Mouse (Mus musculus) kidney, postnatal 36 days (tissue): ENCODE measurements around the gene Sh2d3c.

ENCODE experiments used
- DNase-seq, 2 experiments: peaks; one replicate each; pipeline ENCODE4 v3.0.0; 2021 to 2022; ENCODE audit warnings: mixed read lengths in 2 of 2

Gene Sh2d3c

DNA sequence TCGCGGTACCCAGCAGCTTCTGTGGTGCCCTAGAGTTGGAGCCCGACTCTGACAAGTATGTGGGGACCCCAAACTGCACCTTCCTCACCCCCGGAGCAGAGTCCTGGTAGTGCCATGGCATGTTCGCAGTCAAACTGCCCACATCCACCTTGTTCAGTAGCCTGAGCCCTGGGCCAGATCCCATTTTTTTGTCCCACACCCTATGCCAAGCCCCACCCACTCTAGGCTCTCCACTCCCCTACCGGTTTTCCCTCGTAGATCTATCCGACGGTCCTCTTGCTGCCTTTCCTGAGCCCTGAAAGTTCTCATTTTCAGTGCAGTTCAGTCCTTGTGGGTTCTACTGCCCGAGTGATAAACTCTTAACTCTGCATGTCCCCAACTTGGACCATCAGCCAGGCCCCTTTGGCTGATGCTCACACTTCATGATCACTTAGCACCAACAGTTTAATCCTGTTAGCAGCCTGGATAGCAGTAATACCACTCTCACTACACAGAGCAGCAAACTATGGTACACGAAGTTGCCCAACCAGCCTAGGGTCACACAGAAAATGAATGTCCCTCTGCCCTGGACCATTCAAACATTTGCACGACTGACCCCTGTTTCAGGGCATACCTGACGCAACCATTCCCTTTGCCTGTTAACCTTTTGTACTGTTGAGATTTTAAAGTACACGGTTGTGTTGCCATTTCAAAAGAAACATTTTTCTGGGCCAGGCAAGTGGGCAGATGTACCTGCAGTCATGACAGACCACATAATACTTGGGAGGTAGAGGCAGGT lies 19.7 kb upstream of the Sh2d3c start:
- peak; percentile 61 to 63 for DNase-seq

DNA sequence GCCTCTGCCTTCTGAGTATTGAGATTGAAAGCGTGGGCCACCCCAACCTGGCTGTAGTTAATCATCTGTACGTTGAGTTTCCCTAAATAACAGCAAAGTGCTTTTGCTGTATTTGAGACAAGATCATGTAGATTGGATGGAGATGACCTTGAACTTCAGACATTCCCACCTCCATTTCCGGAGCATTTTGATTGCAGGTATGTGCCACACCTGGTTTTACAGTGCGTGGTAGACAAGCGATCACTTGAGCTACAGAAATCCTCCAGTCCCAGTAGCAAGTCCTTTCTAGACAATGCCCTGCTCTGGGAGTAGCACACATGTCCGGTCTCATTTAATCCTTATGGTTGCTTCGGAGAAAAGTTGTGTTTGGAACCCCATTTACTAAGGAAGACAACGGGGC lies 17.8 kb upstream of the Sh2d3c start:
- DNase-seq = no peak

DNA sequence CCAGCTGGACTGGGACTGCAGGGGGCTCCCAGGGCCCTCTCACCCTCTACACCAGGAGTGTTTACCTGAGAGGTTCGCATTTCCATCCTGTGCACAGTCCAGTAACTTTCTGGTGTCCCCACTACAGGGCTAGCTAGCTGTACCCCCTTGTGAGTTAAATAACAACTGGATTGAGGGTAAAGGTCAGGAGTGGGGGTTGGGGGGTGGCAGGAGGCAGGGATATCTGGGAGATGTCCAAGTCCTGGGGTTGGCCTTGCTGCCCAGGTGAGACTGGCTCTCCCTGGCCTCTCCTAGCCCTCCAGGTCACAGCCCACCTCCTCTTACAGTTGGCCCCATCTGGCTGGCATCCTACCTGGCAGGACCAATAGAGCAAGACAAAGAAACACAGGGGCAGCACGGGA lies 16.8 kb upstream of the Sh2d3c start, which contains the start of gene Fpgs:
Fpgs (minus strand) TSS at position 125 of the 401 bp plus-strand sequence.
- DNase-seq = peak; percentile 90 to 93

DNA sequence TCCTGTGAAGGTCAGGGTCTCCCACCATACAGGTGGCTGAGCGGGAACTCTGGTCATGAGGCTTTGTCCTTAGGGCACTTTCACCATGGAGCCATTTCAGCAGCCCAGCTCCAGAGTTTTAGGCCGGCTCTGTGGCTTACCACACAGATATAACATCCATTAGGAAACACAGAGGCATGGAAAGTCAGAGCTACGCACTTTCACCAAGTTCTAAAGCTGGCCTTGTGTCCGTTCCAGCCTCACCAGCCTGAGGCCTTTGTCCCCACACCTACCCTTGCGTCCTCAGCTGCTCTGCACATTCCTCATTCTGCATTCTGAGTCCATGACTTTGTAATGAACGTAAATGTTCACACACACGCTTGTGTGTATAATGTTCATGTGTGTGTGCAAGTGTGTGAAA lies 15.8 kb upstream of the Sh2d3c start:
- peak in 1 of 2 experiments; percentile 22 for DNase-seq

DNA sequence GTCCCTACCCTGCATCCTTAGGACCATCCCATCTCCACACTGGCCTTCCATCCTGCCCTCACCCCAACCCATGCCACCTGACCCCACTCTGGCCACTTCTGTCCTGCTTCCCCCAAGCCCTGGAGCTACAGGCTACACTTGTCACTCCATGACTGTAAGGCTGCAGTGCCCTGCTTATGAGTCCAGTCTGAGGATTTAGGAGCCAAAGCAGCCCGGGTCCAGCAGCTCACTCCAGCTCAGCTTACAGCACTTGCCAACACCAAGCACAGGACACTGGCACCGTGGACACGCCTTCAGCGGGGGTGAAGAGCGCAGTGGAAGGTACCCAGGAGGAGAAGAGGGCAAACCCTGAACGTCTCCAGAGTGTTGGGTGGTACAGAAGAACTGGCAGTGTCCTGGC lies 13.9 kb upstream of the Sh2d3c start:
- DNase-seq = no peak

DNA sequence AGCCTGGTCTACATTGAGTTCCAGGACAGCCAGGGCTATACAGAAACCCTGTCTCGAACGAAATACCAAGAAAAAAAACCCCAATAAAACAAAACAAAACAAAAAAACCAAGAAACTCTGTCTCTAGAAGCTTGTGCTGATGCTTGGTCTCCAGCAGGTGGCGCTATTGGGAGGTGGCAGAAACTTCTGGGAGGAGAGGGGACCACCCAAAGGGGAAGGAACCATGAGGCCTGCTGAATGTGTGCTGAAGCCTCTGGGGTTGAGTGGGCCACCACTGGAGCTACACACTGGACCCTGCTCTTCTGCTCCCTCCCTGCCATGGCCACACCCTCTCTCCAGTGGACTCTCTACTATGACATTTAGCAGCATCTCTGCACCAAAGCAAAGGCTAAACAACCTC lies 12.2 kb upstream of the Sh2d3c start:
- peak in 1 of 2 experiments; percentile 77 for DNase-seq

DNA sequence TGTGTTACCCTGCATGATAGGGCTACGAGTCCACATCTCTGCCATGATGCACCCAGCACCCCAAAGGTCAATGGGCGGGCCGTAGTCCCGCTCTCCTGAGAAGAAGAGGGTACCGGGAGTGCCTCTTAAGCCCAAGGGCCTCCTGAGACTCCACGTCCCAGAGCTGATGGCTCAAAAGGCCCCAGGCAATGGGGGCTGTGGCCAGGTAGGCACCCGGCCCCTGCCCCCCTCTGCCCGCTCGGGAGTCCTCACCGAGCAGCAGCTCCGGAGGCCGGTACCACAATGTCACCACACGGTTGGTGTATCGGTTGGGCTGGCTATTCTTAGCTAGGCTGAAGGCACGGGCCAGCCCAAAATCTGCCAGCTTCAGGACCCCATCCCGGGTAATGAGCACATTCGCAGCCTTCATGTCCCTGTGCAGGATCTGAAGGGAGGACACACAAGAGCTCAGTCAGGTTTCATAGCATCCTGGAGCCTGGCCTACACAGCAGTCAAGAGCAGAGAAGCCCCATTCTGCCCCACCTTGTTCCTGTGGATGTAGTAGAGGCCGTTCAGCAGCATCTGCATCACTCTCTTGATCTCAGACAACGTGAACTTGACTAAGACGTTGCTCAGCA lies 11.2 kb upstream of the Sh2d3c start:
- no peak for DNase-seq

DNA sequence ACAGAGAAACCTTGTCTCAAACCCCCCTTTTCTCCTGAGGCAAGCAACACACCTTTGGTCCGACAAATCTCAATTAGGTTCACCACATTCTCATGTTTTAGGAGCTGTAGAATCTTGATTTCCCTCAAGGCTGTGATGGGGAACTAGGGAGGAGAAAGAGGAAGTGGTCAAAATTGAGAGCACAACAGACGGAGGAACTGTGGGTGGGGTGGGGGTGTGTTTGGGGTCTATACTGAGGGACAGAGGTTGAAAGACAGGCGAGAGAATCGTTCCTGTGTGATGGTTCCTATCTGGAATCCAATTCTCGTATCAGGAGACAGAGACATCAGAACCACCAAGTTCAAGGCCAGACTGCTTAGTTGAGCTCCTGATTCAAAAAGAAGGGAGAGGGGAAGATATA lies 10.4 kb upstream of the Sh2d3c start:
- no peak for DNase-seq

DNA sequence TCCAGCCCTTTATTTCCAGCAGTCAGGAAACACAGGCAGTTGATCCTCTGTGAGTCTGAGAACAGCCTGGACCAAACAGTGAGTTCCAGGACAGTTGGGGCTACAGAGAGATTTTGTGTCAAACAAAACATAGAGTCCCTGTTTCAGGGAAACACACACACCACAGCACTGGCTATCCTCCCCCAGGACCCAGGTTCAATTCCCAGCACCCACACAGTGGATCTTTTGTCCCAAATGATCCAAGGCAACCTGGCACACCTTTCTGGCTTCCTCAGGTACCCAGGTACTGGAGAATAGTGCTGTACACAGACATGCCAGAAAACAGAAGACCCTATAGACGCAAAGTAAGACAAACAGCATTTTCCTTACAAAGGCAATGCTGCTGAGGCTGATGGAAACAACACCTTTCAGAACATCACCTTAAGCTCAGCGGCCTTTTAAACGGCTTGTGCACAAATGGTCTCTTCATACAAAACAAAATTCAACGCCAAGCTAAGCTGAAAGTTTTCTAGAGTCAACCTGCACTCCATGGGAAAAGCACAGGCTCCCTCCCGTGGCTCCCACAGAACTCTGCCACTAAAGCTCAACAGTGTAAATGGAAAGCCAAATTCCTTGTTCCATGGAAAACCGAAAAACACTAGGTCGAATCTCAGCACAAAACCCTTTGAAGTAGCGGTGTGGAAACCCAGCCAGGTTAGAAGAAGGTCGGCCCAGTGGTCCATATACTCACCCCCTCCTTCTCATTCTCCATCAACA lies 9.4 kb upstream of the Sh2d3c start:
- DNase-seq = peak in 1 of 2 experiments; percentile 45

DNA sequence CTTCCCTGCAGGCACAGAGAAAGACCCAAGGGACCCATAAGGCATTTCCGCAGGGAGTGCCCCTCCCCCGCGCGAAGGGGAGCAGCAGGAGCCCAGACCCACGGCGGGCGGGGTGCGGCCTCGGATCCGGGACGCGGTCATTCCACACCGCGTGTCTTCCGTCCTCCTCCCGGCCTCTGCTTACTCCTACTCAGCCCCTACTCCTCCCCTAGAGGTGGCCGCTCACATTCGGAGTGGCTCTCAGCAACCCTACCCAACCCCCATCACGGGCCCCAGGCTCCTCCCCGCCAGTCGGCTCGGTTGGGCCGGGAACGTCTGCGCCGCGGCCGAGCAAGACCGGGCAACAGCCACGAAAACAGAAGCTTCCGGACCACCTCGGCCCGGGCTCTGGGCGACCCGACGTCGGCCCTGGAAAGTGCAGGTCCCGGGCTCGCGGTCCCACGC lies 8.7 kb upstream of the Sh2d3c start:
- peak; percentile 81 to 89 for DNase-seq

DNA sequence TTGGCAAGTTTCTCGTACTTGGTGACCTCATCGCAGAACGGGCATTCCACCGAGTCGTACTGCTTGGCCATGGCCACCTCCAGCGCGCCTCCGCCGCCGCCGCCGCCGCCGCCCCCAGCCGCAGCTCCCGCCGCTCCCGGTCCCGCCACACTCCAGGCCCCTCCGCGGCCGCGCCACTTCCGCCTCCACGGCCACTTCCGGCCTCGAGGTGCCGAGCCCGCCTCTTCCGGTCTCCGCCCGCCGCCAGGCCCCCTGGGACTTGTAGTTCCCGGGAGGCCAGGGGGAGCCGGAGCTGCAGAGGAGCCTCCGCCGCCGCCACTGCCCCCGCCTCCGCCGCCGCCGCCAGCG lies 8.3 kb upstream of the Sh2d3c start:
- DNase-seq = peak; percentile 93 to 97

DNA sequence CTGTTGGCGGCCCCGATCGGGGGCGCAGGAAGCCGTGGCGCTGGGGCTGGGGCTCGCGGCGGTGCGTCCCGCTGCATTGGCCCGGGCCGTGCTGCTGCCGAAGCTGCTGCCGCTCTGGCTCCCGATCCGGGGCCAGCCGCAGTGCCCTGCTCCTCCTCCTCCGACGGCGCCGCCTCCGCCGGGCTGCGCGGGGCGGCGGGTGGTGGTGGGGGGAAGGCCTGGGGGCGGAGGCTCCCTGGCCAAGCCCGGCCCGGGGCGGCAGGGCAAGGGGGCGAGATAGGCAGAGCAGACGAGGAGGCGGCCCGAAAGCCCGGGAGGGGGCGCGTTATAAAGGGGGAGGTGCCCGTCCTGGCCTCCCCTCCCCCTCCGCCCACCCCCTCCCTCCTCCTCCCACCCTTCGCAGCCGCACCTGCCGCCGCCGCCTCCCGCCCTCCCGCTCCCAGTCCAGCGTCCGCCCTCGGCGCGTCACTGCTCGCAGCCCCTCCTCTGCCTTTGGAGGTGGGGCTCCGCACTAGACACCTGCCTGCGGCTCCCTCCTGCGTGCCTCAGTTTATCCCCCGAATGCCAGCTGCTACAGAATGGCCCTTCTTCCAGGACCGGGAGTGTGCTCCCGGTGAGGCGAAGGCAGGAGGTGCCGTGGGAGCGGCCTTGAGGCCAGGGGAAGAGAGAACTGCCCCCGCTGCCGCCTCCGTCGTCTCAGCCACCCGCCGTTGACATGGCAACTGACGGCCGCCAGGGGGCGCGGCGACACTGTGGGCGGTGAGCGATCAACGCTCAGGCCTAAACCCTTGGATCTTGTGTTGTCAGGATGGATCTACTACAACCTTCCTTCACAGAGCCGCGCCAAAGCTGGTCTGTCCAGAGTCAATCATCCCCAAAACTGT lies 7.7 kb upstream of the Sh2d3c start, which contains the start of gene Cdk9:
Cdk9 (minus strand) TSS at position 143 of the 884 bp plus-strand sequence.
- DNase-seq = peak; percentile 92

DNA sequence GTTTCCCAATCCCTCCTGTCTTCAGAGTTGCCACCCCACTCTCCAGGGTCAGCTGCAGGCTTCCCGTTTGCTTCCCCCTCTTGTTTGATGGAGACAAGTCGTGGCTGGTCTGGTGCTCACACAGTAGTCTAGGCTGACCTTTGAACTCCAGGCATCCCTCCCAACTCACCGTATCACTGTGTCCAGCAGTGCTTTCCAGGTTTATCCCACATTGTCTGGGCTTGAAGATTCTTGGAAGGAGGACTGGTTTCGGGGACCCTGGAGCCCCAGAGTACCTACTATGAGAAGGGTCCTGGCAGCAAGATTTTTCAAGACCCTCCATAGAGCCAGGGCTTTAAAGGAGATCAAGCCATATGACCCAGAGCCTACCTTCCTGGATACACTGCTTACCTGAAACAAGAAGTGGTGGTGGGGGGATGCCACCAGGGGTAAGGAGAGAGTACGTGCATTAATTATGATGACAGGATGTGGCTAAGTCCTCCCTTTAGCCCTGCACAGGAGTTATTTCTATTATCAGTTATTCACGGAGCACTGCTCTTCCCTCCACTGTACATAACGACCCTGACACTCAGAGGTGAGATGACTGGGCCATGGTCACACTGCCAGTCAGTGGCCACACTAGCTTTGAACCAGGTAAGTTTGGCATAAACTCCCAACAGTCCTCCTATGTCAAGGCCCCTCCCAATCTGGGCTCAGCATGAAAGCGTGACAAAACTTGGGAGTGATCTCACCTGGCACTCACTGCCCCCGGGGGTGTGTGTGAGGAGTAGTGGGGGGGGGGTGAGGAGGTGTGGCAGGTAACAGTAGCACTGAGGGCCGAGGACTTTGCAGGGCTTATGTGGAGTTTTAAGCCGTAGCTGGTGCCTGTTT lies 6.5 kb upstream of the Sh2d3c start:
- no peak for DNase-seq

DNA sequence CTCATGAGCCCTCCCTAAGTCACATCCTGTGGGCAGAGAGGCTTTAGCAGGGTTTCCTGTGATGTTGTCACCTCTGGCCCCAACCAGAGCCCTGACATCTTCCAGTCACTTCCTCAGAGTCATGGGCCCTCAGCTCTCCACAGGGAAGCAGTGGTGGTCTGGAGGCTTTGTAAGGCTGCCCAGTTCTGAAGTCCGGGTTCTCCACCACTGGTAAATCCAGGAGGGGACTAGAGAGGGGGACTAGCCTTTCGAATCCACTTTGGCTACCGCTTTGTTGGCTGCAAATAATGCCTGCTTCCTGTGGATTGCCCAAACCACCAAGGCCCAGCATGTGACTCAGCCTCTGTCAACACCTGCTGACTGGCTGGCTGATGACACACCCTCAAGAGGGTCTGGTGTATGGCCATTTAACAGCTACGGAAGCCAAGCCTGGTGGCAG lies 5.8 kb upstream of the Sh2d3c start:
- peak; percentile 39 to 54 for DNase-seq

DNA sequence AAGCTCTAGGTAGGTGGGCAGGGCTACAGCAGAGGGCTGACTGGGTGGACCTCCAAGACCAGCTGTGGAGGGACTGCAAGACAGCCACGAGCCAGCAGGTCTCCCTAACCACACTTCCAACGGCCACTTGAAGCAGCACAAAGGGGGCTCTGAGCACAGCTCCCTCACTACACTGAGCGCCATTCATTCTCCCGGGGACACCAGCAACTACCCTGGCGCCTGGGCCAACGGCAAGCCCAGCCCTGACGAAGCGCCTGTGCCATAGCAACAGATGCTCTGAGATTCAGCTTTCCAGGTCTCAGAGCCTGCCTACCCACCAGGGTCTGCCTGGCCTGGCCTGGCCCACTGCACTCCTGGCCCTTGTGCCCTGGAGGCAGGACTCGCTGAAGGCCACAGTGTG lies 2.1 kb upstream of the Sh2d3c start:
- DNase-seq = no peak

DNA sequence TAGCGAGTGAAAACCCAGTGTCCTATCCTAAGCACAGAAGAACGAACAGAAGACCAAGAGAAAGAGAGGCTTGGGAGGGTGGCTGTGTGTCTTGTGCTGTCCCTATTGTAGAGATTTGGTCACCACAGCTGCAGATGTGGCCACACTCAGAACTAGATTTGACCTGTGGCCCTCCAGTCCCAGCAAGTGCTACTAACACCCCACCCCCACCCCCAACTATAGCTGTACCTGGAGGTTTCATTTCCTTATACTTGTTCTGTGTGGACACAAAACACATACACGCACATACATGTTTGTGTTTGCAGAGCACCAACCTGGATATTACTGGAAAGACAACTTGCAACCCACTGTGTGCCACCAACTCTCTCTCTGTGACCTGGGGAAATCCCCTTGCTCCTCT lies 802 bp upstream of the Sh2d3c start:
- DNase-seq = no peak

DNA sequence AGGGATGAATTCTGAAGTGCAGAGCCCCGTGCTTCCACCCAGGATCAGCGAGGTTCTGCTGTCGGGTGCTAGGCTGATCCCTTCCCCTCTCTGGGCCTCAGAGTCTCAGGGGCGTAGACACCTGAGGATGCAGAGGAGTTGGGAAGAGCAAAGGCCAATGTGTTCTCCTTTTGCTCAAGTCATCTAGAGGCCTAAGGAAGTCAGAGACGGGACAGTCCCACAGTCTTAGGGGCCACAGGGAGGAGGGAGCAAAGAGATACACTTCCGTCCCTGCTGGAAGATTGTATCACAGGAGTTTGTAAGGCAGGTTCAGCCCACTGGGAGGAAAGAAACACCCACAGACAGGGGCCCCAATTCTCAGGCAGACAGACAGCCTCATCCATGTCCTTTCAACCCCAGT lies 1.2 kb downstream of the Sh2d3c start:
- no peak for DNase-seq

DNA sequence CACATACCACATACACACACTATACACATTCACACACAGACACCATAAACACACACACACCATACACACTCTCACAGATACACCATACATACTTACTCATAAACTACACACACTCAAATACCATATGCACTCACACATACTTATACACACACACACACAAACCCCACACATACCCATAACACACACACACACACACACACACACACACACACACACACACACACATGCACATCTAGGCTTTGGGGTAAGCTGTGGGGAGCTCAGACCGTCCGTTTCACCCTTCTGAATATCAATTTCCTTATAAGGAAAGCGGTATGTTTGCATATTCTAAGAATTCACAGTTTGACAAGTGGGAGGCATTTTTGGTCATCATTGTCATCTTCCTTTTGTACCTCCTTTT lies 1.7 kb downstream of the Sh2d3c start:
- DNase-seq = no peak

DNA sequence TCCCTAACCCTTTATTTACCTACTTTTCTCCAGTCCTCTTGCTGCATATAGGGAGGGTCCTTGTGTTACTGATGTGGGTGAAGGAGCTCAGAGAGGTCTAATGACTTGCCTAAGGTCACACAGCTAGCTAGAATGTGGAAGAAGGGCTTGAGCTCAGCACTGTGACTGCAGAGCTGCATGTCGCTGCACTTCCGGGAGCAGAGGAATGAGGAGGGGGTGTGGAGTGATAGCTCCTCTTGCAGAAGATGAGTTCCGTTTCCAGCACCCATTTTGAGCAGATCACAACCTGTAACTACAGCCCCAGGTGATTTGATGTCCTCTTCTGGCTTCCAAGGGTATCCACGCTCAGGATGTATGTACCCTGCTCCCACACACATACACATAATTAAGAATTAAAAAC lies 3.3 kb downstream of the Sh2d3c start:
- no peak for DNase-seq

DNA sequence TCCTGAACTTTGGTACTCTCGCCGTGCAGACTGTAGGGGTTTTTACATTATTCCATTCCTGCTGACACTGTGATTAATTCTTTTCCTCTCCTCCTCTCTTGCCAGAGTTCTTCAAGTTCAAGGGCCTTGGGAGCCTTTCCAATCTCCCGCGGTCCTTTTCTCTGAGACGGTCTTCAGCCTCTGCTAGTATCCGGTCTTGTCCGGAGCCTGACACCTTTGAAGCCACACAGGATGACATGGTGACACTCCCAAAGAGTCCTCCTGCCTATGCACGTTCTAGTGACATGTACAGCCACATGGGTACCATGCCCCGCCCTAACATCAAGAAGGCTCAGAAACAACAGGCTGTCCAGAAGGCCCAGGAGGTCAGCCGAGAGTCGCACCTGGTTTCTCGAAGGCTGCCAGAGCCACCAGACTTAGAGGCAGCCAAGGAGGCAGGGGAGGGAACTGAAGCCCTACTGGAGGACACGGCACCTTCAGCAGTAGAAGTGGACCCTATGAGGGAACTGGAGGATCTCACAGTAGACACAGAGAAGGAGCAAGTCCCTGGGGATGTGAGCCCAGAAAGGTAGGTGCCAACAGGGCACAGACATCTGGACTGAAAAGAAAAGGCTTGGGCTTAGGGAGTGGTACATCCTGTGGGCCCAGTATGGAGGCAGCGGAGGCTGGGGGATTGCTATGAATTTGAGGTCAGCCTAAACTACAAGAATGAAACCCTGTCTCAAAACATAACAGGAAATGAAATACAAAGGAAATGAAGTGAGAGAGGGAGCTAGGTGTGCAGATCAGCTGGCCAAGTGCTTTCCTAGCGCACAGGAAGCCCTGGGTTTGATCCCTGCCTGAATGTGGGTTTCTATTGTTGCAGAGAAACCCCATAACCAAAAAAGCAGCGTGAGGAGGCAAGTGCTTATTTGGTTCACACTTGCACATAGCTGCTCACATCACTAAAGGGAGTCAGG lies 4.3 kb downstream of the Sh2d3c start:
- DNase-seq = peak; percentile 60 to 64
